Mouse (Mus musculus) liver, adult 2 months (tissue): ENCODE measurements at regions not wholly inside any gene's neighbourhood (a gene's known extent, or its start where the extent isn't known, plus 50 kb on each side); places are given as distances from the start of the nearest gene placed in this dataset.

ENCODE experiments used
- CTCF ChIP-seq: fragments of 200-500 bp; IDR thresholded peaks from 2 replicates; pipeline ENCODE4 v1.5.1; 2011; ENCODE audit warnings: low read depth, low read length, control low read depth
- POLR2A ChIP-seq: fragments of 200-500 bp; IDR thresholded peaks from 2 replicates; pipeline ENCODE4 v1.6.1; 2011; ENCODE audit warnings: low read length, control low read depth; ENCODE audit not compliant: insufficient read depth; ENCODE audit errors: extremely low read depth

GRCm38 (mm10) chr6:107319565-107319964 is 210.0 kb upstream of the Lrrn1 start:
- TF ChIP-seq POLR2A = no peak
- TF ChIP-seq CTCF = no peak
